Mouse (Mus musculus) ovary, postnatal 14 days (tissue): Measurements from ENCODE around the gene Il4i1.
A peak's percentile ranks its signal among the peaks of the same experiment; 100 is the strongest.
"Not testable (repeated sequence)": the region's sequence is repeated elsewhere in the genome, so short reads cannot be mapped to it uniquely, and the experiment has no call there.

Source experiments
- DNase-seq: peaks from one replicate; pipeline ENCODE4 v3.0.0; 2022; ENCODE audit warnings: low spot score

The Il4i1 gene

GRCm38 (mm10) chr7:44864595-44865542, 48.7 kb downstream of the Il4i1 start:
- no peak for DNase-seq

- peak; percentile 64 for DNase-seq
Observed at GRCm38 (mm10) chr7:44866276-44867009, 50.3 kb downstream of the Il4i1 start.

GRCm38 (mm10) chr7:44867010-44867702, 51.0 kb downstream of the Il4i1 start:
- no peak for DNase-seq

- no peak for DNase-seq
Observed at GRCm38 (mm10) chr7:44867802-44868201, 51.6 kb downstream of the Il4i1 start.

GRCm38 (mm10) chr7:44868465-44868864, 52.3 kb downstream of the Il4i1 start:
- DNase-seq = no peak

- peak; percentile 67 for DNase-seq
Observed at GRCm38 (mm10) chr7:44868919-44869696, 52.9 kb downstream of the Il4i1 start.

GRCm38 (mm10) chr7:44869697-44870528, 53.7 kb downstream of the Il4i1 start, which contains the start of gene Ptov1:
Gene Ptov1 (minus strand): TSS chr7:44869788.
- peak; percentile 77 for DNase-seq

- no peak for DNase-seq
Observed at GRCm38 (mm10) chr7:44870614-44871013, 54.4 kb downstream of the Il4i1 start.

GRCm38 (mm10) chr7:44871181-44871580, 55.0 kb downstream of the Il4i1 start:
- no peak for DNase-seq

GRCm38 (mm10) chr7:44871774-44872173, 55.6 kb downstream of the Il4i1 start:
- not testable (repeated sequence) for DNase-seq

- DNase-seq = no peak
Observed at GRCm38 (mm10) chr7:44877833-44878232, 61.6 kb downstream of the Il4i1 start.

- DNase-seq = no peak
Observed at GRCm38 (mm10) chr7:44883036-44883435, 66.8 kb downstream of the Il4i1 start.

GRCm38 (mm10) chr7:44884637-44885036, 68.5 kb downstream of the Il4i1 start:
- DNase-seq = no peak

- no peak for DNase-seq
Observed at GRCm38 (mm10) chr7:44886964-44887363, 70.8 kb downstream of the Il4i1 start.

GRCm38 (mm10) chr7:44888256-44889105, 72.3 kb downstream of the Il4i1 start:
- DNase-seq = no peak

GRCm38 (mm10) chr7:44890180-44890579, 74.0 kb downstream of the Il4i1 start:
- no peak for DNase-seq
